Mouse (Mus musculus) CD8-positive naive resting alpha-beta T cell, adult 2 months (primary cell): ENCODE results near the gene Lgmn.

Source experiments
- DNase-seq, 2 experiments: peaks; one replicate each; pipeline ENCODE4 v3.0.0; 2022; ENCODE audit warnings: low read depth in 2 of 2, low spot score in 2 of 2

Lgmn gene

GRCm38 (mm10) chr12:102434107-102434506 lies 5.5 kb downstream of the Lgmn start:
- no peak for DNase-seq

- DNase-seq, result no peak
Measured at GRCm38 (mm10) chr12:102432238-102432637, 7.4 kb downstream of the Lgmn start.

- DNase-seq, result no peak
Measured at GRCm38 (mm10) chr12:102430228-102430627, 9.4 kb downstream of the Lgmn start.

GRCm38 (mm10) chr12:102429656-102430055 lies 10.0 kb downstream of the Lgmn start:
- DNase-seq, result no peak

DNA sequence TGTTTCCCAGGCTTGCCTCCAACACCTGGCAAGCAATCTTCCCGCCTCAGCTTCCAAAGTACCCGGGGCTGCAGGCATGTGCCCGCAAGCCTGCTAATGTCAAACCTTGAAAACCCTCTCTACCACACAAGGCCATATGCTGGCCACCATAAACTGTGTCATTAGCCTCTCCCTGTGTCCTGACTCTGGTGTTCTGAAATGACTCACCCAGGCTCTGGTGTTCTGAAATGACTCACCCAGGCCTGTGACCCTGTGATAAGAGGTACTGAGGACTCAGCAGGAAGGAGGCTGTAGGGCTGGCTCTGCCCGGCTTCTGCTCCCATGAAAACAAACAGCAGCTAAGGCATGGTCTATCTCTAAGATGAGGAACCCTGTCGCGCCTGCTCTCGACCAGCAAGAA lies 13.3 kb downstream of the Lgmn start:
- DNase-seq, result no peak

- DNase-seq, result no peak
Measured at GRCm38 (mm10) chr12:102425048-102425578, 14.5 kb downstream of the Lgmn start.

DNA sequence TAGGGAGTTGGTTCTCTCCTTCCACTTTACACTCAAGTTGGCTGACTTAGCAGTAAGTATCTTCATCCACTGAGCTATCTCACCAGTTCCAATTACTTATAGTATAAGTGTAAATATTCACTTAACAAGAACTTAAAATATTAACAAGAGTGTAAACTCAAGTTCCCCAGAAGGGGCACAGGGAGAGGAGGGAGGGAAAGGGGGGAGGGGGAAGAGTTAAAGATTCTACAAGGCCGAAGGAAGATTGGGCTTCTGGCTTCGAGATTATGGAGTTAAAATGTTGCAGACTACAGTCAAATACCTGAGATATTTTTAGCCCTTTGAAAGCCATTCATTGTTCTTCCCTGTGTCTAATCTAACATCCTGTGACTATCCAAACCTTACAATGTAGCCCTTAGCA lies 15.2 kb downstream of the Lgmn start:
- no peak for DNase-seq

DNA sequence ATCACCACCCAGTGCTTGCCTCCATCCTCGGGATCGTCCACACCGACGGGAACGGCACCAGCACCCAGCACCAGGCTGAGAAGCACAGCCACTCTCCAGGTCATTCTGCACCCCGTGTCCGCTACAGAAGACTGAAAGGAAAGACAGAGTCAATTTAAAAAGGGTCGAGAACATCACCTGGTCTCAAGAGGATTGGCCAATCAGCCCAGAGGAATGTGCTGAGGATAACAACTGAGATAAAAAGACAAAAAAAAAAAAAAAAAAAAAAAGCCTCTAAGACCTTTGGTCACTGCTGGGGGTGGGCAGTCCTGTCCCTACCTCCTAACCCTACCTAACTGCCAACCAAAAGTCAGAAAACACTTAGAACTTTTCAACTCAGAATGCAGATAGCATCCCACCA lies 16.0 kb downstream of the Lgmn start:
- no peak for DNase-seq

DNA sequence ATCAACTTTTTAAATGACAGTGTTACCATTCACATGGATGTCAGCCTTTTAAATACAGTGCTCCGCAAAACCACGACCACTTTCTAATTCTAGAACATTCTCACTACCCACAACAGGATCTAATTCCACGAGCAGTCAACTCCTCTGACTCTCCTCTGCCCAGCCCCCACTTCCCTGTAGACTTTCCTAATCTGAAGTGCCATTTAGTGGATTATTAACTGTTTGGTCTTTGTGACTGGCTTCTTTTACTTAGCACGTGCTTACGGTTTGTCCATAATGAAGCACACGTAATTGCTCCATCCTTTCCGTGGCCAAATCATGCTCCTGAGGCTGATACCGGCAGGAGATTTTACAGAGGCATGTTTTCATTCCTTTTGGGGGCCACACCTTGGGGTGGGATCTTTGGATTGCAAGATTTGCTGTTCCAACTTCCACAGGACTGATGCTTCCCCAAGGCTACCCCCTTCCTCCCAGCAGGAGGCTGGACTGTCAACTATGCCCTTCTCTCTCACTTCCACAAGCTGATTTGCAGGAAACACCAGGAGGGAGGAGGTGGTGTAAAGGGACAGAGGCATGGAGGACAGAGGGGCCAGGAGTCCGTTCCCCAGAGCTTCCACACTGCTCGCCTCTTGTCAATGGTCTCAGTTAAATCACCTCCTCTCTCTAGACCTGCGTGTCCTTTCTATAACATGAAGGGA lies 16.8 kb downstream of the Lgmn start:
- DNase-seq, result no peak

DNA sequence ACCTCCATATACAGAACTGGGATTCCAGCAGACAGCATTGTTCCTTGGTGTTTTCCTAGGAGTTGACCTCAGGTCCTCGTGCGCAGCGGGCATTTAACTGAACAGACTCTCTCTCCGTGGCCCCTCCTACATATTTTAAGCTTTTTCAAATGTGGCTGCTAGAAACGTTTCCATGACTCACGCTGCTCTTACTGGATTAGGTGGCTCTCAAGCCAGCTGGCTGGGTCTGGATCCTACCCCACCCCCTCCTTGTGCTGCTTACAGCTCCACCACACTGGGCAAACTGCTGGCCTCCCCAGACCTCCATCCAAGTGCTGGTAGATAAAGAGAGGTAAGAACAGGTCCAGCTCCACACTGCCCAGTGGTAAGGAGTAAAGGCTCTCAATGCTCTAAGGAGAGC lies 17.5 kb downstream of the Lgmn start:
- DNase-seq, result no peak

GRCm38 (mm10) chr12:102420168-102420890 lies 19.3 kb downstream of the Lgmn start:
- DNase-seq, result no peak

GRCm38 (mm10) chr12:102419544-102419943 lies 20.1 kb downstream of the Lgmn start:
- DNase-seq, result no peak

- DNase-seq, result no peak
Measured at GRCm38 (mm10) chr12:102417701-102418100, 21.9 kb downstream of the Lgmn start.

GRCm38 (mm10) chr12:102416955-102417510 lies 22.6 kb downstream of the Lgmn start:
- no peak for DNase-seq

GRCm38 (mm10) chr12:102416391-102416837 lies 23.2 kb downstream of the Lgmn start:
- no peak for DNase-seq

GRCm38 (mm10) chr12:102414686-102415085 lies 24.9 kb downstream of the Lgmn start:
- DNase-seq, result no peak

DNA sequence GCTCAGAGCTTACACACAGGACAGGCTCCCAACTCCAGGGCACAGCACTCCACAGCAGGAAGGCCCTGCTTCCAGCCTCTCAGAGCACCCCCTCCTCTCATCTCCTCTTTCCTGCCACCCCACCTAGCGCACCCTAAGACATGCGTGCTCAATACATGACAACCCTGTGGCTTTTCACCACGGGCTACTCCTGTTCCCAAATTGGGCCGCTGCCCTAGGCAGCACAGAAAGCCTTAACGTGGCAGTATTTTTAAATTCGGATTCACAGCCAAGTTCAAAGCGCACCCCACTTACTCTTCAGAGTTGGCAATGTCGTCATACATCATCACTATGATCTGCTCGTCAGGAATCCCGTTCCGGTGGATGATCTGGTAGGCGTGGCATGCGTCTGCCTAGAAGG lies 26.4 kb downstream of the Lgmn start:
- DNase-seq, result no peak

- DNase-seq, result no peak
Measured at GRCm38 (mm10) chr12:102398588-102398987, 41.0 kb downstream of the Lgmn start.

DNA sequence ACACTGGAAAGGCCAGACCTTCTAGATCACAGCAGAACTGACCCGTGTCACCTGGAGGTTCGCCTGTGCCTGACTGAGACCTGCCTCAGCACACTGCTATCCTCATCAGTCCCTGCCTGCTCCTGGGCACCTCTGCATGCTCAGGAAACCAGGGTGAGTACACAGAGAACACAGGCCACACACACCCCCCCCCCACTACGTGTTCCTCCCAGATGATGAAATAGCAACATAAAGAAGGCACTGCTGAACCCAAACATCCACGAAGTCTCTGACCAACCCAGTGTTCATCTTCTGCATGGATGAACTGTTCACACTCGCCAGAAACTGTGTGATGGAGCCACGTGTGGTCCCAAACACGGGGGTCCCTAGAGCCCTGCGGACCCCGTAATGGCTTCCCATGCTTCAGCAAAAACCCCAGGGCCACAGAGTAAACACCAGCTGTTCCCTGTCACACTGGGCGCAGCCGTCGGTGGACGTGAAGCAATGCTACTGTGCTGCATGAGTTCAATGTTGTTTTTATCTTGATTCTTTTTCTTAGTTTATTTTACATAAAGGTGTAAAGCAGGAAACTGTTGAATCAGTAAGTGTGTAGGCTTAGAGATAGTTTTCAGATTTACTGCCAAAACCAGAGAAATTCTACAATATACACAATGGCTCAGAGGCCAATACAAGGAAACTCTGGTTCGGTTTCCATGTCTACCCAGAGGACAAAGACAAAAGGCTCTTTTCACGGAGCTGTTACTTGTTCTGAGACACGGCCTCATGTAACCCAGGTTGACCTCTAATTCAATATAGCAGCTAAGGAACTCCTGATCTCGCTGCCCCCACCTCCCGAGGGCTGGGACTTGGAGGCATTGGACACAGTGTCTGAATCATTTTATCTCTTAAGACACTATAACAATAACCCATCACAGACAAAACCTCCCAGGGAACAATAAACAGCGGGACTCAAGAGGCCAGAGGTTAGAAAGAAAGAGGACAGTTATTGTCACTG lies 43.3 kb downstream of the Lgmn start:
- DNase-seq, result no peak

DNA sequence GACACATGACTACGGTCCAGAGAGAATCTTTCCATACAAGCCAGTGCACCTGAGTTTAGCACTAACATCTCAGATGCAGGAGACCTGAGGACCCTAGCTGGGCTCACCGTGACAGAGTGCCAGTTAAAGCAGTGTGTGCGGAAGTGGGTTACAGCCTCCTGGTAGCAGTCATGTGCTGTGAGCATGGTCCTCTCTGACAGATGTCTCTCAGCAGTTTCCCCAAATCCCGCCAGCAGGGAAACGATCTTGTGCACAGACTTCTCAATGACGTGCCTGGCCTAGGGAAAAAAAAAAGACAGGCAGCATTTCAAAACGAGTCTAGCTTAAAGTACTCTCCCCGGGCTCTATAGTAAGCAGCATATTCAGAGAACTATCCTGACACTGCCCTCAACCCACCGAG lies 44.1 kb downstream of the Lgmn start:
- DNase-seq, result no peak

DNA sequence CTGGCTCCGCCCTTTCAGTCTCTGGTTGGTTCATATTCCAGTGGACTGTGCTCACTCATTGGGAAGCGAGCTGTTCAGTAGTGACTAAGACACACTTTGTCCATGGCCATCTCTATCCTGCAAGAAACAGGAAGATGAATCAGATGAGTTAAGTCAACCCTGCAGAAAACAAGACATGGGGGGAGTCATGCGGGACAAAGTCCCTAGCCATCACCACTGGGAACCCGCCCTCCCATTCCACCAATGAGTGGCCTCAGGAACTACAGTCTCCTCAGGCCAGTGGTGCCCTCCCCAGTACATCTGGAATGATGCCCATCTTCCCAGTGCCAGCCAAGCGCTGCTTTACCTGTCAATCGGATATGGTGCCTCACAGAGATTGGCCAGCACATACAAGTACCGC lies 45.1 kb downstream of the Lgmn start:
- no peak for DNase-seq
